Mouse (Mus musculus): Measurements from ENCODE around the gene Cgref1. TPM values are rescaled to one million over a fixed set of nuclear protein-coding genes. Genes with fewer than 3 reads are reported as not detected.

Cgref1 gene
- total RNA-seq, 2 experiments from 2014 or later = 0.62 TPM; not detected in 1

- no peak for ATAC-seq (replicated peaks; ENCODE audit: poor library complexity, severe bottlenecking)
These were observed 5.5 kb upstream of the Cgref1 start for GRCm38 (mm10) chr5:30950922-30951321.

DNA sequence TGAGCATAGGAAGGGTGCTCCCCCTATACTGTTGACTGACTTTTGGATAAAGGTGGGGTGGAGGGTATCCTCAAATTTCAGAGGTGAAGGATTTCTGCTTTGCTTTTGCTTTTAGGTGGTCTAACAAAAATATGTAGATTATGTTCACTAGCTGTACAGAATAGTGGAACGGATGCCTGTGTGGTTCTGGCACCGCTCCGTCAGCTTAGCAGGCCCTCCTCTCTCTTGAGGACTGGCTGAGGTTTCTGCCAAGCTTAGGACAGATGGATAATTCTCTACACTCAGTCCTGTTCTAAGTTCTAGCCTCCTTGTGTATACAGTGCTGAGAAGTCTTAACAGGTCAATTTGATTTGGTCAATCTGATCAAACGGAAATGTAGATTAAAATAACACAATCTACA, 5.1 kb upstream of the Cgref1 start:
- no peak for ATAC-seq (replicated peaks; ENCODE audit: poor library complexity, severe bottlenecking)

DNA sequence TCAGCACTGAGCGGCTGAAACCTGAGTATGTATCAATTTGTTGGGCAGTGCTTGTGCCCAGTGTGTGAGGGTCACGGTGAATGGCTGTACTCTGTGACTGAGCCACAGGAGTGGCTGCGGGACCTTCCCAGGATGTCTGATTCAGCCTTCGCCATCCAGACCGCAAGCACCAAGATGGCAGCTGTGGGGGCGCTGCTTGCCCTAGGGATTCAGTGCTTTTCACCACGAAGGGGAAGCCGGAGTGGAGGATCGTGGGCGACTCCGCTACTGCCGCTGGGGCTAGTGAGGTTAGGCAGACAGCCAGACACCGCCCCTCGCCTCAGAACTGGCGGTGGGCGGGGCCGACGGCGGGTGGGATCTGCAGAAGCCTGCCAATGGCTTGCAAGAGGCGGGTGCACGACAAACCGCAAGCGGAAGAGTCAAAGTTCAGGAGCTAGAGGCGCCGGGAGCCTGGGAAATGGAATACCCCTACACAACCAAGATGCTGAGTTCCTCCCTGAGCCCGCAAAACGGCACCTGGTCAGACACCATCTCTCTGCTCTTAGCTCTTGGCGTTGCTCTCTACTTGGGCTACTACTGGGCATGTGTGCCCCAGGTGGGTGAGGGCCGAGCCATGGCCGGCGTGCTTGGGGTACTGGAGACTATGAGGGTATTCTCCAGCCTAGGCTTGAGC, 4.4 kb upstream of the Cgref1 start:
- ATAC-seq (replicated peaks; ENCODE audit: poor library complexity, severe bottlenecking) = peak; percentile 88

DNA sequence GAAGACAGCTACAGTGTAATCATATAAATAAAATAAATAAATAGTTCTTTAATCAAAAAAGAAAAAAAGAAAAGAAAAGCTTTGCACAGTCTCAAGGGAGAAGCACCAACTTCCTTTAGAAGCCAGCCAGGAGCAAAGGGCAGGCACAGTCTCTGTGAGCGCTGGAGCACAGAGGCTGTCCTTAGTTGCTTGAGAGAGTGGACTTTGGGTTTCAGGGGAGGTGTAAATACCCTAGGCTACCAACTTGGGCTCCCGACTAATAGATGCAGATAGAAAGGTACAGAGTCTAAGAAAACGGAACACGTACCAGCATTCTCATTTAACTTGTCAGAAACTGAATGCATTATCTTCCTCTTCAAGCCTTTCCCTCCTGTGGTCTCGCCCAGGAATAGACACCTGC, 3.2 kb upstream of the Cgref1 start:
- ATAC-seq (replicated peaks; ENCODE audit: poor library complexity, severe bottlenecking) = no peak

- ATAC-seq (replicated peaks; ENCODE audit: poor library complexity, severe bottlenecking) = no peak
These were observed 1.0 kb downstream of the Cgref1 start for GRCm38 (mm10) chr5:30944344-30944743.

GRCm38 (mm10) chr5:30943004-30943403, 2.4 kb downstream of the Cgref1 start:
- ATAC-seq (replicated peaks; ENCODE audit: poor library complexity, severe bottlenecking) = no peak

DNA sequence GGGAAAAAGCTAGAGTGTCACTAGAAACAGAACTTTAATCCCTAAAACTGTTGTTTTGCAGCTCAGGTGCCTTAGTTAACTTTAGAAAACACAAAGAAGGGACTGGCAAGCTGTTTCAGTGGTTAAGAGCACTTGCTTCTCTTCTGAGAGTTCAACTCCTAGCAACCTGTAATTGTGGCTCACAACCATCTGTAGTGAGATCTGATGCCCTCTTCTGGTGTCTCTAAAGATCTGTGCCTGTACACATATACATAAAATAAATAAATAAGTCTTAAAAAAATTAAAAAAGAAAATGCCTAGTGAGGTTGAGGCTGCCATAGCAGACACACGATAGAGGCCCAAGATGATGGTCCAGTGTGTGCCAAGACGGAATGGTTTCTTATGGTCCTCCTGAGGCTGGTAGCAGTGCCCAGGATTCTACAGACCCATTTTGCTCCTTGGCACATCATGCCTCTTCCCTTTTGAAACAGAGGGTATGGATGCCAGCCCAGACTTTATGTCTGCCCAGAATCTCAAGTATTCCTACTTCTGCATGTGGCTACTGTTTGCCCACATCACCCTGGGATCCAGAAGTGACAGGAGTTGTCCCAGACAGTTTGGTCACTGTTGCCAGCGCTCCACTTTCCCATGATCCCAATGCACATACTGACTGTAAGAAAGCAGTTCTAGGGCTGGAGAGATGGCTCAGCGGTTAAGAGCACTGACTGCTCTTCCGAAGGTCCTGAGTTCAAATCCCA, 10.5 kb downstream of the Cgref1 start:
- no peak for ATAC-seq (replicated peaks; ENCODE audit: poor library complexity, severe bottlenecking)

- ATAC-seq (replicated peaks; ENCODE audit: poor library complexity, severe bottlenecking) = no peak
These were observed 11.7 kb downstream of the Cgref1 start for GRCm38 (mm10) chr5:30933705-30934104.

- ATAC-seq (replicated peaks; ENCODE audit: poor library complexity, severe bottlenecking) = no peak
These were observed 14.0 kb downstream of the Cgref1 start for GRCm38 (mm10) chr5:30931378-30931777.

- ATAC-seq (replicated peaks; ENCODE audit: poor library complexity, severe bottlenecking) = no peak
These were observed 14.5 kb downstream of the Cgref1 start for GRCm38 (mm10) chr5:30930846-30931245.

DNA sequence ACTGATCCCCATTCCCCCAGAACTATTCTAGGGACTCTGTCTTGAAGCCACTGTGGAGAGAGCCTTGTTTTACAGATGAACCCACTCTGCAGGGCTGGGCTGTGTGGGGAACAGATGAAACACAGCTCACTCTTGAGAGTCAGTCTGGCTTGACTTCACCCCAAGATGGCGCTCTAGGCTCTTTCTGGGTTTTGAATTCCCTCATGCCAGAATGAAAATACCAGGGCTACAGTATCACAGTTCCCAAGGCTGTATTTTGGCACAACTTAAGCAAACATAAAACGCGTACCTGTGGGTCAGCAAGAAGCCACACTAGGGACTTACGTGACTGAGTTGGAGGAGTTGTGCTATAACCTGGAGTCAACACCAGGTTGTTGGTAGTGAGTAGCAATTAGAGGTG, 15.3 kb downstream of the Cgref1 start:
- peak; percentile 58; the same call in 1 of the 2 replicates for ATAC-seq (replicated peaks; ENCODE audit: poor library complexity, severe bottlenecking)

GRCm38 (mm10) chr5:30927945-30928529, 17.4 kb downstream of the Cgref1 start:
- ATAC-seq (replicated peaks; ENCODE audit: poor library complexity, severe bottlenecking) = no peak

DNA sequence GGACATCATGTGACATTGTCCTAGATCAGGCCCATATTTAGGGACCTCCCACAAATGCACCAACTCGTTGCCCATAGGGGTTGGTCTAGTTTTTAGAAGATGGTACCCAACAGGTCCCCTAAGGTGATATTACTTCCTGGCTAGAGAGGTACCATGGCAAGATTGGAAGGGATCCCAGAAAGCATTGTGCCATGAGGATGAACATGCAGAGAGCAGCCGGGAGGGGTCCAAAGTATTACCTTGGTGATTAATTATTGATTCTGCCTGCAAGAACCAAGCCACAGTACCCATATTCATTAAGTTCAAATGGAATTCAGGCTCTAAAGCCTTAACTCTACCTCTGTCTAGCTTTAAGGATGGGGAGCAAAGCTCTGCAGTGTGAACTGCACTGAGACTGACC, 19.3 kb downstream of the Cgref1 start:
- ATAC-seq (replicated peaks; ENCODE audit: poor library complexity, severe bottlenecking) = no peak

DNA sequence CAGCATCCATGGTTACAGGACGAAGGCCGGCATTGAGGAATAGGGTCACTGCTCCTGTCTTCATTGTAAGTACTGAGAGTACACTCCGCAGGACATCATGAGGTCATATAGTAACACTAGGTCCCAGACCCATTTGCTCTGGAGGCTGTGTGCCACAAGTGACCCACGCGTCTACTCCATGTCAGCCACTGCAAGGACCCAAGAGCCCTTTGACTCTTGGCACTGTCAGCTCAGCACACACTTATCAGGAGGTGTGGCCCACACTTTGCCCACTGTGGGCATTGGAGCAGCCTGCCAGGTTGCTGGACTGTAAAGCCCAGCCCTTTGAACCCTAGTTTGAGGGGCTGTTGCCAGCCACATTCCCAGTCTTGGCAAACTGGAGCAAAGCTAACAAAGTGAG, 20.2 kb downstream of the Cgref1 start:
- no peak for ATAC-seq (replicated peaks; ENCODE audit: poor library complexity, severe bottlenecking)

- no peak for ATAC-seq (replicated peaks; ENCODE audit: poor library complexity, severe bottlenecking)
These were observed 20.8 kb downstream of the Cgref1 start for GRCm38 (mm10) chr5:30924614-30925013.

- ATAC-seq (replicated peaks; ENCODE audit: poor library complexity, severe bottlenecking) = no peak
These were observed 22.3 kb downstream of the Cgref1 start for GRCm38 (mm10) chr5:30923119-30923518.

- ATAC-seq (replicated peaks; ENCODE audit: poor library complexity, severe bottlenecking) = no peak
These were observed 22.8 kb downstream of the Cgref1 start for GRCm38 (mm10) chr5:30922581-30923041.

DNA sequence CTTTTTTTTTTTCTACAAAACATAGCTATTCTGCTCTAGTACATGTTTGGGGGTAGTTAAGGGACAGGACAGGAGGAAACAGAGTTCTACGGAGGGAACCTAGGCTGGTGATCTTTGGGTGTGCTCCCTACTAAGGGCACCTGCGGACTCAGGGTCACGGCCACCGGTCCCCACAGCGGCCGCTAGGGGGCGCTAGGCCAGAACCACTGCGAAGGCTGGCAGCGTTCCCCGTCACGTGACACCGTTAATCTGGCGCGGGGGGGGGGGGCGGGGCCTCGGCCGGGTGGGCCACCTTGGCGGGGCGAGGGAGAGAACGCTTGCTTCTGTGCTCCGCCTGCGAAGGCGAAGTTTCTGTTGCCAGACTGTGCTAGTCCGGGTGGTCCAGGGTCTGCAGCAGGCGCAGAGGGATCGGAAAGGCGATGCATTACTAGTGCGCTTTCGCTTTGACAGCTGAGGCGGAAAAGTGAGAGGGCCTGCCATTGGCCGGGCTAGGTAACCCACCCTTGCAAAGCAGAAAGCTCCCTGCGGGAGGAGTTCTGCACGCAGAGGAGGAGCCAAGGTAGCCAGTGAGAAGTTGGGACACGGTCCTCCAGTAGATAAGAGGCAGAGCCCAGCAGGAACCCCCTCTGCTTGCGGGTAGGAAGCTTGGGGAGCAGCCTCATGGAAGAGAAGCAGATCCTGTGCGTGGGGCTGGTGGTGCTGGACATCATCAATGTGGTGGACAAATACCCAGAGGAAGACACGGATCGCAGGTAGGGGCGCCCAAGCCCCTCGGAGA, 23.9 kb downstream of the Cgref1 start, which contains the start of gene Khk:
Khk (plus strand) TSS at position 176 of the 778 bp plus-strand sequence.
- peak; percentile 87 for ATAC-seq (replicated peaks; ENCODE audit: poor library complexity, severe bottlenecking)

DNA sequence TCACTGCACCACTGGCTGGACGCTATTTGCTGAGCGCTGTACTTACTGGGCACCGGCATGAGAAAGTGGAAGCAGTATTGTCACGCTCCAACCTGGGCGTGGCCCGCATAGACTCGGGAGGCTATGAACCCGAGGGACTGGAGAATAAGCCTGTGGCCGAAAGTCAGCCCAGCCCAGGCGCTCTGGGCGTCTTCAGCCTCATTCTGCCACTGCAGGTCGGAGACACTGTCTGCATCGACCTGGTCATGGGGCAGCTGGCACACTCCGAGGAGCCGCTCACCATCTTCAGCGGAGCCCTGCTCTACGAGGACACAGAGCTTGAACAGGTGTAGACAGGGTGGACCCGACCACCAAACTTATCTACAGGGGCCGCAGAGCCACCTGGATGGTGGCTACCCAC, 24.8 kb downstream of the Cgref1 start:
- no peak for ATAC-seq (replicated peaks; ENCODE audit: poor library complexity, severe bottlenecking)

DNA sequence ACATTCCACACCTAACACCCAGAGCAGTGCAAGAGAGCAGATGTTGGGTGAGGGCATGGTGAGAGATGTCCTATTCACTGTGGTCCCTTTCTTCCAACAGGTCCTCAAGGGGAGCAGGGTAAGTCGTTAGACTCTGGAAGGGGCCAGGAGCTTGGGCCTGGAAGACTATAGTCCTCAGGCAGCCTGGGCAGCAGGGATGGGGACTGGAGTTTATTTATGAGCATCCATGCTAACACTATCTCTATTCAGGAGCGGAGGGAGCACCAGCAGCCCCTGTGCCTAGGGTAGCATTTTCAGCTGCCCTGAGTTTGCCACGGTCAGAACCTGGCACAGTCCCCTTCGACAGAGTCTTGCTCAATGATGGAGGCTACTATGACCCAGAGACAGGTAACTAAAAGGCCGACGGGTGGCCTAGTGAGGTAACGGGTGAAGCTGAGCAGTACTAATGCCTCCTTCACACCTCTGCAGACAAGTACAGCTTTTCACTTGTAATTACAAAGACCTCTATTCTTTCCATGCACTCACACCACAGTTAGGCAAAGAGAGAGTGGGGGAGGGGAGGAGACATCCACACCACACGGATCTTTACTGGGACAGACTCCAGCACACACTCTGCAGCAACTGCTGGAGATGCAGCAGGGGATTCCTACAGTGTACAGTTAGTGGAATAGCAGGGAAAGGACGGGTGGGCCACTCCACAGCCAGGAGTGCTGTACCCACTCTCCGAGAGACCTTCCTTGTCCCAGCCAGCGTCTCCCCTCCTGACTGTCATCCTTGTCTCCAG, 25.4 kb downstream of the Cgref1 start:
- no peak for ATAC-seq (replicated peaks; ENCODE audit: poor library complexity, severe bottlenecking)
